Mouse (Mus musculus) heart, embryonic 10.5 days (tissue): ENCODE measurements around the gene Eps8. TPM values are rescaled to one million over a fixed set of nuclear protein-coding genes. Genes with fewer than 3 reads are reported as not detected.

ENCODE experiments used
- DNase-seq: peaks from one replicate; pipeline ENCODE4 v3.0.0-alpha.2; 2017; ENCODE audit warnings: low spot score
- H3K27ac ChIP-seq: fragments of 300-500 bp; sonication (generic); 2 replicates; pipeline ENCODE4 v1.5.1; 2016; ENCODE audit warnings: mild to moderate bottlenecking
- H3K27me3 ChIP-seq: fragments of 300-500 bp; sonication (generic); 2 replicates; pipeline ENCODE4 v1.6.1; 2016; ENCODE audit warnings: mild to moderate bottlenecking; ENCODE audit not compliant: poor library complexity, insufficient read depth, severe bottlenecking
- H3K36me3 ChIP-seq: fragments of 300-500 bp; sonication (generic); 2 replicates; pipeline ENCODE4 v1.6.1; 2016; ENCODE audit warnings: mild to moderate bottlenecking, moderate library complexity
- H3K4me1 ChIP-seq: fragments of 300-500 bp; sonication (generic); 2 replicates; pipeline ENCODE4 v1.6.1; 2016; ENCODE audit warnings: mild to moderate bottlenecking
- H3K4me3 ChIP-seq: fragments of 300-500 bp; sonication (generic); 2 replicates; pipeline ENCODE4 v1.5.1; 2016; ENCODE audit warnings: mild to moderate bottlenecking, moderate library complexity
- H3K9me3 ChIP-seq: fragments of 300-500 bp; sonication (generic); 2 replicates; pipeline ENCODE4 v1.6.1; 2016; ENCODE audit warnings: mild to moderate bottlenecking, moderate library complexity
- WGBS: fragments of 180-500 bp; shearing (Covaris S2); methylation state at CpG from one replicate; pipeline ENCODE4 v1.1.7; 2016; 5-methylcytosine and 5-hydroxymethylcytosine counted together
- polyA plus RNA-seq: library from polyadenylated mRNA; unstranded; fragments of >200 nt; fragmentation: Nextera tagmentation; extraction: Ambion mirVana; gene quantifications from 2 replicates; pipeline ENCODE4 v1.2.1, GENCODE M21; 2016

Gene Eps8
- polyA plus RNA-seq, 1 experiment from 2014 or later, result 16.3 TPM

DNA sequence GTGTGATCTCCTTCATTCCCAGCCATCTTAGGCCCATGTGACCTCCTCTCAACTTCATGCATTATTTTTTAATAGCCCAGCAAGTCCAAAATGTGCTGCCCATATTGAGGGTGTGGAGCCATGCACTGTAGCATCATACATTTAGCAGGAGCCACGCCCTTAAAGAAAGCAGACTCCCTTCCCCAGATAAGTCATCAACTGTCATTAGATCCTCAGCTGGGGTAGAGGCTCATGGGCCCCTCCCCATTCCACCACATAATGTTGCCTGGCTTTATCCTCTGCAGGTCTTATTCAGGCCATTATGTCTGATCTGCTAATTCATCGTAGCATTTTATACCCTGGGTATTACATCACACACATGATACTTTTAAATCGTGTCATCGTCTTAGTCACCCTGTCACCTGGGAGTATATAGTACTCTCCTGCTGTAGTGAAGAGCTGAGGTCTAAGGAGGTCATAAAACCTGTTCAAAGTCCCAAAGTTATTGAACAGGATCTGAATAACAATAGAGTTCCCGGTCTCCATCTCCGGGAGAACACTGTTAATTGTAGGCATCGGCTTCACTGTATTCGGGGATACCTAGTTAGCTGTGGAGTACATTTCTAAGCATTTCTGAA, 57.1 kb downstream of the Eps8 start:
- no peak overlapping the region for H3K27ac ChIP-seq
- H3K4me1 ChIP-seq, result peaks cover 9% of the 10 kb centered on the region; the same call in 1 of the 2 replicates
- peaks cover 3% of the 10 kb centered on the region; the same call in 1 of the 2 replicates for H3K9me3 ChIP-seq
- no peak for DNase-seq
- no peak overlapping the region for H3K4me3 ChIP-seq
- no peaks in the 10 kb centered on the region for H3K36me3 ChIP-seq
- WGBS, result 89% methylated on average over 8 of the region's 8 CpGs
- no peaks in the 10 kb centered on the region for H3K27me3 ChIP-seq

DNA sequence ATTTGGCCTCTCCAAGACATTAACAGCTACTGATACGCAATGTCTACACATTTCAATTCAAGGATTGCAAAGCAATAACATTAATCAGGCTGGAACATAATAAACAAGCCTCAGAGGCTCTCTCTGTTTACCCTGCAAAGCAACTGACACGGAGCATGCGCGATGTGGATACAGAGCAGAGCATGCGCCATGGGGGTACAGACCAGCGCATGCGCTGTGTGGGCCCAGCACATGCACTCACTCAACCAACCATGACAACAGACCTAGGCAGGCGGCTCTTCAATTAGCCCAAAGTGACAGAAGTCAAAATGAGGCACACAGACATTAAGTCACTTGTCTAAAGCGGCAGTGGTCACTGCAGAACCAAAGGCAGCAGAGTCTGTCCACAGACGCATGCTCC, 62.1 kb downstream of the Eps8 start:
- H3K9me3 ChIP-seq, result peaks cover 3% of the 10 kb centered on the region; the same call in 1 of the 2 replicates
- no peaks in the 10 kb centered on the region for H3K36me3 ChIP-seq
- H3K27me3 ChIP-seq, result no peaks in the 10 kb centered on the region
- DNase-seq, result no peak
- peaks cover 9% of the 10 kb centered on the region; the same call in 1 of the 2 replicates for H3K4me1 ChIP-seq
- 91% methylated on average over 10 of the region's 10 CpGs for WGBS
- no peak overlapping the region for H3K27ac ChIP-seq
- no peak overlapping the region for H3K4me3 ChIP-seq

DNA sequence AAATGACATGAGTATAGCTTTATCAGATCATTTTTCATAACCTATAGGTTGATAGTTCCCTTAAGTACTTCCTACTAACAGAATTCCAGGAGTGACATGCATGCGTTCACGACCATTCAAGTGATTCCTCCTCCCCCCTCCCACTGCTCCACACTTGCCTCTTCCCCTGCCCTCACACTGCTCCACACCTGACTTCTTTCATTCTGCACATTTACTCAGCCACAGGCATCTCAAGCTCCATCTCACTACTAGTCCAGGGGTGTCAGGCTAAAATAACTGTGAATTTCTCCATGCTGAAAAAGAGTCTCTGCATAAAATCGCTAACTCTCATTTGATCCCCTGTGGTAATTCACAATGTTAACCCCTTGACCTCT, 65.4 kb downstream of the Eps8 start:
- Histone ChIP-seq H3K27me3 (no peaks in the 10 kb centered on the region), H3K4me3 (no peak overlapping the region), H3K36me3 (no peaks in the 10 kb centered on the region), H3K9me3 (no peaks in the 10 kb centered on the region), H3K27ac (no peak overlapping the region), H3K4me1 (no peaks in the 10 kb centered on the region)
- no peak for DNase-seq
- WGBS, result 78% methylated on average over 3 of the region's 3 CpGs

DNA sequence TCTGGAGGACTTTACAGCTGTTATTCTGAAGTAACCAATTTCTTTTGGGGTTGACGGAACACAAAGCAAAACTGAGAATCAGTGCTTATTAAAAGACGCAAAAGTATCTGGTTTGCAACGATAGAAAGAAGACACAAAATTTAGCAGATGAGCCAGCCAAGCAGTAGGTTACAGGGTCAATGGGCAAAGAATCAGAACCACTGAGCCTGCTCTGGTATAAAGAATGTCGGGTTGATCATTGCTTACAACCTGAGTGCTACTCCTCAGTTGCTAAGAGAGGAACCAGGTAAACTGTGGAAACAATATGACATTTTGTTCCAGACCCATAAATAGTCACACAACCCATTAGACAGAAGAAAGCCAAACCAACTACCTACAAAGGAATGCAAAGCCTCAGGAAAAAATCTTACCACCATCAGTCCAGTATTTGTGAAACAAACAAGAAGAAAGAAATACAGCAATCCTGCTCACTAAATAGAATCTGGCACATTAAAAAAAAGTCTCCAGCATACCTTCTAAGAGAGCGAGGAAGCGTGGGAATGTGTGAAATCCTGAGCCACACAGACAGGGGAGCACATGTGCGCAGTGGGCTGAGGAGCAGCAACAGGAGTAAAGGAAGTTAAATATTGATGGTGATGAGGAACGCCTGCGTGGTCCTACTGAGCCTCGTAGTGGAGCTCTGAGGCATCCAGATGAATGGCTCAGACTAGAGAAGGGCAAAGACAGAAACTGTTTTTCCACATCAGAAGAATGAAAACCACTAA, 66.0 kb downstream of the Eps8 start:
- 82% methylated on average over 10 of the region's 10 CpGs for WGBS
- no peaks in the 10 kb centered on the region for H3K9me3 ChIP-seq
- no peak overlapping the region for H3K27ac ChIP-seq
- no peak overlapping the region for H3K4me3 ChIP-seq
- H3K4me1 ChIP-seq, result no peaks in the 10 kb centered on the region
- H3K36me3 ChIP-seq, result no peaks in the 10 kb centered on the region
- H3K27me3 ChIP-seq, result no peaks in the 10 kb centered on the region
- DNase-seq, result no peak

GRCm38 (mm10) chr6:137587866-137588265, 66.8 kb downstream of the Eps8 start:
- H3K27me3 ChIP-seq, result no peaks in the 10 kb centered on the region
- no peaks in the 10 kb centered on the region for H3K4me1 ChIP-seq
- no peak overlapping the region for H3K27ac ChIP-seq
- H3K9me3 ChIP-seq, result no peaks in the 10 kb centered on the region
- no peak overlapping the region for H3K4me3 ChIP-seq
- DNase-seq, result no peak
- H3K36me3 ChIP-seq, result no peaks in the 10 kb centered on the region
- WGBS, result 71% methylated on average over 6 of the region's 6 CpGs

GRCm38 (mm10) chr6:137585229-137585628, 69.4 kb downstream of the Eps8 start:
- Histone ChIP-seq H3K9me3 (no peaks in the 10 kb centered on the region), H3K36me3 (no peaks in the 10 kb centered on the region), H3K4me3 (no peak overlapping the region), H3K4me1 (no peaks in the 10 kb centered on the region), H3K27ac (no peak overlapping the region), H3K27me3 (no peaks in the 10 kb centered on the region)
- 73% methylated on average over 4 of the region's 4 CpGs for WGBS
- no peak for DNase-seq

DNA sequence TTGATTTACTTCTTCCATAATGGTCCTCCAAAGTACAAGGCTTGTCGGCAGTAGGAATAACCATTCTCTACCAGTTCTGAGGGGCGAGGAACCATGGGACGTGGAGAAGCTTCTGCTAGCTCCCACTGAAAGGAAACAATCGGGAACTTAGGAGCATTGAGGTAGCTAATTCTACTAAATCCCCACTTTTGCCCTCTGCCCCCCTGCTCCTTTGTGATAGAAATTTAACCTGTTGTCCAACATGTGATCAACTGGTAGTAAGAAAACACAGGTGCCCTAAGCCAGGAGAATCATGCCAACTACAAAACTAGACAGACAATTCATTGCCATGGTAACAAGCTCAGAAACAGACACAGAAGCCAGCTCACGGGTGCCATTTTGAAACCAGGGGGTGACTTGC, 71.6 kb downstream of the Eps8 start:
- no peak overlapping the region for H3K27ac ChIP-seq
- no peak for DNase-seq
- no peak overlapping the region for H3K4me3 ChIP-seq
- WGBS, result 84% methylated on average over 5 of the region's 5 CpGs
- H3K9me3 ChIP-seq, result no peaks in the 10 kb centered on the region
- H3K27me3 ChIP-seq, result no peaks in the 10 kb centered on the region
- no peaks in the 10 kb centered on the region for H3K4me1 ChIP-seq
- H3K36me3 ChIP-seq, result no peaks in the 10 kb centered on the region

- no peaks in the 10 kb centered on the region for H3K9me3 ChIP-seq
- no peaks in the 10 kb centered on the region for H3K27me3 ChIP-seq
- H3K27ac ChIP-seq, result no peak overlapping the region
- no peaks in the 10 kb centered on the region for H3K36me3 ChIP-seq
- WGBS, result 78% methylated on average over 19 of the region's 19 CpGs
- H3K4me3 ChIP-seq, result no peak overlapping the region
- H3K4me1 ChIP-seq, result no peaks in the 10 kb centered on the region
- no peak for DNase-seq
Observed at GRCm38 (mm10) chr6:137582207-137582889, 72.3 kb downstream of the Eps8 start.

GRCm38 (mm10) chr6:137581331-137582010, 73.2 kb downstream of the Eps8 start:
- Histone ChIP-seq H3K36me3 (no peaks in the 10 kb centered on the region), H3K27me3 (no peaks in the 10 kb centered on the region), H3K9me3 (no peaks in the 10 kb centered on the region), H3K4me3 (no peak overlapping the region), H3K27ac (no peak overlapping the region), H3K4me1 (peaks cover 6% of the 10 kb centered on the region)
- no peak for DNase-seq
- WGBS, result 59% methylated on average over 6 of the region's 6 CpGs

- Histone ChIP-seq H3K27me3 (no peaks in the 10 kb centered on the region), H3K27ac (no peak overlapping the region), H3K36me3 (no peaks in the 10 kb centered on the region), H3K9me3 (no peaks in the 10 kb centered on the region), H3K4me1 (peaks cover 6% of the 10 kb centered on the region), H3K4me3 (no peak overlapping the region)
- 88% methylated on average over 5 of the region's 5 CpGs for WGBS
- DNase-seq, result no peak
Observed at GRCm38 (mm10) chr6:137580503-137580902, 74.2 kb downstream of the Eps8 start.

- no peaks in the 10 kb centered on the region for H3K9me3 ChIP-seq
- WGBS, result 41% methylated on average over 12 of the region's 12 CpGs
- peaks cover 6% of the 10 kb centered on the region for H3K4me1 ChIP-seq
- no peak for DNase-seq
- H3K36me3 ChIP-seq, result no peaks in the 10 kb centered on the region
- no peak overlapping the region for H3K27ac ChIP-seq
- no peak overlapping the region for H3K4me3 ChIP-seq
- no peaks in the 10 kb centered on the region for H3K27me3 ChIP-seq
Observed at GRCm38 (mm10) chr6:137576670-137577371, 77.9 kb downstream of the Eps8 start.

GRCm38 (mm10) chr6:137576091-137576490, 78.6 kb downstream of the Eps8 start:
- no peak for DNase-seq
- Histone ChIP-seq H3K9me3 (no peaks in the 10 kb centered on the region), H3K27me3 (no peaks in the 10 kb centered on the region), H3K4me1 (peaks cover 6% of the 10 kb centered on the region), H3K36me3 (no peaks in the 10 kb centered on the region), H3K4me3 (no peak overlapping the region), H3K27ac (no peak overlapping the region)
- WGBS, result 88% methylated on average over 4 of the region's 4 CpGs
